Mouse (Mus musculus): ENCODE data around the gene Mmp11. TPM values are rescaled to one million over a fixed set of nuclear protein-coding genes. Genes with fewer than 3 reads are reported as not detected.
A peak's percentile ranks its signal among the peaks of the same experiment; 100 is the strongest.

Mmp11 gene
- polyA plus RNA-seq, 1 experiment from 2014 or later: 33.8 TPM

DNA sequence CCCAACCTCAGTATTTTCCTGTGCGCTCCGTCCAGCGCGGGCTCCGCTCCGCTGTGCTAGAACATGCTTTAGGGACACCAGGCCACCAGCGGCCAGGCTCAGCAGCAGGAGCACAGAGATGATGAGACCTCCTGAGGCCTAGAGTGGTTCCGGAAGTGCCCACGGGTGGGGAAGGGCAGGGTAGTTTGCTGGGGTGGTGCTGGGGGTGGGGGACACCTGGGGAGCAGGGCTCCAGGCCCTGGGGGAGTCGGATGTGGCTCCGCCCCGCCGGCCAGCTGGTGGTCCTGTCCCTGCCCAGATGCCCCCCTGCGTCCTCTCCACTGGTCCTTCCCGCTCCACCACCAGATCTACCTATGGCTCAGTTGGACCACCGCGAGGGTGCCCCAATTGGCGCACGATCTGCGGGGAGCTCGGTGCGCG lies 14.5 kb upstream of the Mmp11 start:
- Histone ChIP-seq H3K27me3 (ENCODE audit: control insufficient read depth, insufficient read depth, low read length) (peaks cover 5% of the 10 kb centered on the region; the same call in 1 of the 2 replicates), H3K36me3 (ENCODE audit: control insufficient read depth, insufficient read depth, low read length) (no peaks in the 10 kb centered on the region), H3K9me3 (replicated peaks; ENCODE audit: control insufficient read depth, low read length) (no peaks in the 10 kb centered on the region), H3K4me2 (ENCODE audit: low read depth, low read length) (peak overlapping the region; percentile 91), H3K9ac (ENCODE audit: low read length) (peak overlapping the region; percentile 71), H3K27ac (ENCODE audit: low read length) (no peak overlapping the region), H3K4me3 (replicated peaks; ENCODE audit: low read length) (peak overlapping the region; percentile 49), H3K4me1 (ENCODE audit: control insufficient read depth, insufficient read depth, low read length) (peaks cover 6% of the 10 kb centered on the region)
- 5% methylated on average over 23 of the region's 23 CpGs for WGBS
- peak; percentile 73 for ATAC-seq (ENCODE audit: insufficient read depth, low FRiP score)

DNA sequence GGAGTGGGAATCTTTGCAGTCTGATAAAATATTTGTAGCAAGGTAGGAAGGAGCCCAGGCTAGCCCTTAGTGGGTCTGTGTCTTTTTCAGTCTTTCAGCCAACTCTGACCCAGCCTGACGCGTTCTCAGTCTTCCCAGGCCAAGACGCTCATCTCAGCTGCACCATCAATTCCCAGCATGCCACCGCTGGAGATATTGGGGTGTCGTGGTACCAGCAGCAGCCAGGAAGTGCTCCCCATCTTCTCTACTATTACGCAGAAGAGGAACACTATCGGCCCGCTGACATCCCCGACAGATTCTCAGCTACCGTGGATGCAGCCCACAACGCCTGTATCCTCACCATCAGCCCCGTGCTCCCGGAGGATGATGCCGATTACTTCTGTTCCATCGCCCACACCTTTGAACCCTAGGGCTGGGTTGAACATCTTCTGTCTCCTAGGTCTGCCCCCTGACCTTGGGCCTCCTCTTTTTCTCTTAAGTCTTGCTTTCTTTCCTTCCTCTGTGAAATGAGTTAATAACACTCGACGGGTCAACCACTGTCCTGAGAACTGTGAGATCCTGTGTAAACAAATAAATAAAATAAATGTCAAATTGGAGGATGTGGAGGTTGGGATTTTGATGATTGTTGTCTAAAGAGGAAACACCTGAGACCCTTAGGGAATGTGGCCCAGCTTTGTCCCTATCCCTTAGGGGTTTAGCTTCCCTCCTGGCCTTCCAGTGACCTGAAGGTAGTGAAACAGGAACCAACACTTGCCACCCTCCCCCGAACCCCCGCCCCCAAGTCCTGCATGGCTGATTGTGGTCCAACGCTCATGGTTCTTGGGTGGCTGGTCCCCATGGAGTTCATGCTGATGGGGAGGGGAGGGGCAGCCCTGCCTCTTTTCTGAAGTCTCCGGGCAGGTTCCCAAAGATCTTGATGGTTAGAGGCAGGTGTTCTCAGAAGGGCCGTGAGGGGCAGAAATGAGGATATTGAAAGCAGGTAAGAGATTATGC lies 13.1 kb upstream of the Mmp11 start:
- no peak overlapping the region for H3K9ac ChIP-seq (ENCODE audit: low read length)
- no peaks in the 10 kb centered on the region for H3K9me3 ChIP-seq (replicated peaks; ENCODE audit: control insufficient read depth, low read length)
- H3K27ac ChIP-seq (ENCODE audit: low read length): no peak overlapping the region
- no peak overlapping the region for H3K4me2 ChIP-seq (ENCODE audit: low read depth, low read length)
- peaks cover 8% of the 10 kb centered on the region for H3K4me1 ChIP-seq (ENCODE audit: control insufficient read depth, insufficient read depth, low read length)
- no peak overlapping the region for H3K4me3 ChIP-seq (replicated peaks; ENCODE audit: low read length)
- H3K27me3 ChIP-seq (ENCODE audit: control insufficient read depth, insufficient read depth, low read length): peaks cover 5% of the 10 kb centered on the region; the same call in 1 of the 2 replicates
- no peak for ATAC-seq (ENCODE audit: insufficient read depth, low FRiP score)
- 80% methylated on average over 22 of the region's 22 CpGs for WGBS
- no peaks in the 10 kb centered on the region for H3K36me3 ChIP-seq (ENCODE audit: control insufficient read depth, insufficient read depth, low read length)

DNA sequence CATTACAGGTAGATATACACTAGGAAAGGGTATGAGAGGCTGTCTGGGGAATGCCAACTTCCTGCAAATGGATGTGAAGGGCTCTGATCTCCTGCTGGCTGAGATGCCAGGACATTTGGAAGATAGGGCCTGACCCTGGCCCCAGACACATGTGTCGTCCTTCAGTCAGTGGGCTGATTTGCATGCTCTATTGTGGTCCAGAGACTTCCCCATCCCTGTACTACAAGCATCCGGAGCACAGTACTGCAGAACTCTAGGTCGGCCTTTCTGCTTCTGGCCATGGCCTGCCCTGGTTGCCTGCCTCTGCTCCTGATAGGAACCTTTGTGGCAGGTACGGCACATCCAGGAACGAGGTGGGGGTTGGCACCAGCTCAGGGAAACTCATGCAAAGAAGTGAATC lies 11.8 kb upstream of the Mmp11 start:
- WGBS: 83% methylated on average over 5 of the region's 5 CpGs

DNA sequence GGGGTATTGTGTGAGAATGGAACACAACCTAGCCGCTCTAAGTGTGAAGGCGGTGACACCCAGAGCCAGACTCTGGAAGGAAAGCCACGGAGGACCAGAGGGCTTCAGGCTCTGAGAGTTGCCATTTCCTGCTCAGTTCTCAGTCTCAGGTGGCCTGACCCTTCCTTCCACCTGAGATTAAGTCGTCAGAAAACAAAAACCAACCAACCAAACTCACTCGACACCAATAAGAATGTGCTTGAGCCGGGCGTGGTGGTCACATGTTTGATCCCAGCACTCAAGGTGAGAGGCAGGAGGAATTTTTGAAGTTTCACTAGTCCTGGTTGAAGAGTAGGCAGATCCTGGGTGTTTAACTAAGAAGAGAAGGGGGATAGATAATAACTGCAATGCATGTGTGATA lies 9.6 kb upstream of the Mmp11 start:
- H3K4me1 ChIP-seq (ENCODE audit: control insufficient read depth, insufficient read depth, low read length): peaks cover 11% of the 10 kb centered on the region
- WGBS: 69% methylated on average over 7 of the region's 7 CpGs
- no peak for ATAC-seq (ENCODE audit: insufficient read depth, low FRiP score)
- no peak overlapping the region for H3K4me3 ChIP-seq (replicated peaks; ENCODE audit: low read length)
- no peaks in the 10 kb centered on the region for H3K27me3 ChIP-seq (ENCODE audit: control insufficient read depth, insufficient read depth, low read length)
- H3K9ac ChIP-seq (ENCODE audit: low read length): no peak overlapping the region
- H3K27ac ChIP-seq (ENCODE audit: low read length): no peak overlapping the region
- no peaks in the 10 kb centered on the region for H3K36me3 ChIP-seq (ENCODE audit: control insufficient read depth, insufficient read depth, low read length)
- H3K9me3 ChIP-seq (replicated peaks; ENCODE audit: control insufficient read depth, low read length): no peaks in the 10 kb centered on the region
- no peak overlapping the region for H3K4me2 ChIP-seq (ENCODE audit: low read depth, low read length)

More for the DNA sequence above, 11.8 kb upstream of the Mmp11 start:
- peaks cover 13% of the 10 kb centered on the region for H3K4me1 ChIP-seq (ENCODE audit: control insufficient read depth, insufficient read depth, low read length)
- no peaks in the 10 kb centered on the region for H3K9me3 ChIP-seq (replicated peaks; ENCODE audit: control insufficient read depth, low read length)
- no peak overlapping the region for H3K4me3 ChIP-seq (replicated peaks; ENCODE audit: low read length)
- H3K9ac ChIP-seq (ENCODE audit: low read length): no peak overlapping the region
- no peak for ATAC-seq (ENCODE audit: insufficient read depth, low FRiP score)
- H3K27me3 ChIP-seq (ENCODE audit: control insufficient read depth, insufficient read depth, low read length): peaks cover 3% of the 10 kb centered on the region; the same call in 1 of the 2 replicates
- no peak overlapping the region for H3K4me2 ChIP-seq (ENCODE audit: low read depth, low read length)
- no peaks in the 10 kb centered on the region for H3K36me3 ChIP-seq (ENCODE audit: control insufficient read depth, insufficient read depth, low read length)
- H3K27ac ChIP-seq (ENCODE audit: low read length): no peak overlapping the region

DNA sequence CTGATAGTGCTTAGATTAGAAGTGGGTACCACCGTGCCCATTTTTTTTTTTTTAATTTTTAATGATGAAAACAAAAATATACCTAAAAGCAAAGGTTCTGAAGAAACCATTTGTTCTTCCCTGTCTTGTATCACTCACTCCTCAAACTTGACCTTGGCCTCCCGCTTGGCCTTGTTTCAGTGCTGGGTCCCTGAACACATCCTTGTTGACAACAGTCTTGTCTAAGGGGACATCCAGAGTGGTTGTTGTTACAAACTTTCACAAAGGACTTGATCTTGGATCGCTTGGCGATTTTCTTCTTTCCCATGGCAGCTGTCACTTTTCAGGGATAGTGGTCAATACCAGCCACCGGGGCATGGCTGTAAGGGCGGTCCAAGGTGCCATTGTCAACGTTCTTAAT lies 8.9 kb upstream of the Mmp11 start:
- Histone ChIP-seq H3K9ac (ENCODE audit: low read length) (no peak overlapping the region), H3K4me1 (ENCODE audit: control insufficient read depth, insufficient read depth, low read length) (peaks cover 7% of the 10 kb centered on the region), H3K4me2 (ENCODE audit: low read depth, low read length) (no peak overlapping the region), H3K27ac (ENCODE audit: low read length) (no peak overlapping the region), H3K9me3 (replicated peaks; ENCODE audit: control insufficient read depth, low read length) (no peaks in the 10 kb centered on the region), H3K27me3 (ENCODE audit: control insufficient read depth, insufficient read depth, low read length) (no peaks in the 10 kb centered on the region), H3K4me3 (replicated peaks; ENCODE audit: low read length) (no peak overlapping the region), H3K36me3 (ENCODE audit: control insufficient read depth, insufficient read depth, low read length) (no peaks in the 10 kb centered on the region)
- 95% methylated on average over 7 of the region's 7 CpGs for whole genome bisulfite sequencing
- ATAC-seq (ENCODE audit: insufficient read depth, low FRiP score): no peak

DNA sequence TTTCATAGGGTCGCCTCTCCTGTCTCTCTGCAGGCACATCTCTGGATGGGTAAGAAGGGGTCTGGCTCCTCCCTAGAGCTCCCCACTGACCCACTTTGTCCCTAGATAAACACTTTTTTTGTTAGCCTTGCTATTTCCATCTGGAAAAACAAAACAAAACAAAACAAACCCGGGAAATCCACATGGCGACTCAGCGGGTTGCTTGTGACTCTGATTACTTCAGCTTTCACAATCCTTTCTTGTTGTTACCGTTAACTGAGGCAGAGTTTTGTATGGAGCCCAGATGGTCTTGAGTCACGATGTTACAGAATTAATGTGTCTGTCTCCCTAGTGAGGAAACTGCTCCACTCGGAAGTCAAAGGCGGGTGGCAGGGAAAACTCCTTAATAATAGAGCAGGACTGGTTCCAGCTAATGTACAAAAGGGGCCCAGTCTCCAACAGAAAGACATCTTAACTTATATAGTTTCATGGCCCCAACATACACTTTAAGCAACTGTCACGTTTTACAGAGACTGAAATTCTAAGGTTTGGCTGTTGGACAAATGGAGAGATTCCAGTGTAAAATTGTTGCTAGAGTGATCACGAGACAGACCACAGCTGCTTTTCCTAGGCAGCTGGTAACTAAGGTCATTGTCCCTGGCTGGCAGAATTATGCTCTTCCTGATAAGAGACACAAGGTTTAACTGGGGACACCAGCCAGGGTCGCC lies 7.9 kb upstream of the Mmp11 start:
- no peaks in the 10 kb centered on the region for H3K27me3 ChIP-seq (ENCODE audit: control insufficient read depth, insufficient read depth, low read length)
- peaks cover 7% of the 10 kb centered on the region for H3K4me1 ChIP-seq (ENCODE audit: control insufficient read depth, insufficient read depth, low read length)
- no peak overlapping the region for H3K4me3 ChIP-seq (replicated peaks; ENCODE audit: low read length)
- no peaks in the 10 kb centered on the region for H3K36me3 ChIP-seq (ENCODE audit: control insufficient read depth, insufficient read depth, low read length)
- 0 out of 2 replicates have a peak overlapping the region, but pooled peaks have one; percentile 6 for H3K4me2 ChIP-seq (ENCODE audit: low read depth, low read length)
- H3K27ac ChIP-seq (ENCODE audit: low read length): peak overlapping the region; percentile 73
- no peak for ATAC-seq (ENCODE audit: insufficient read depth, low FRiP score)
- no peak overlapping the region for H3K9ac ChIP-seq (ENCODE audit: low read length)
- H3K9me3 ChIP-seq (replicated peaks; ENCODE audit: control insufficient read depth, low read length): no peaks in the 10 kb centered on the region
- 26% methylated on average over 11 of the region's 11 CpGs for WGBS

DNA sequence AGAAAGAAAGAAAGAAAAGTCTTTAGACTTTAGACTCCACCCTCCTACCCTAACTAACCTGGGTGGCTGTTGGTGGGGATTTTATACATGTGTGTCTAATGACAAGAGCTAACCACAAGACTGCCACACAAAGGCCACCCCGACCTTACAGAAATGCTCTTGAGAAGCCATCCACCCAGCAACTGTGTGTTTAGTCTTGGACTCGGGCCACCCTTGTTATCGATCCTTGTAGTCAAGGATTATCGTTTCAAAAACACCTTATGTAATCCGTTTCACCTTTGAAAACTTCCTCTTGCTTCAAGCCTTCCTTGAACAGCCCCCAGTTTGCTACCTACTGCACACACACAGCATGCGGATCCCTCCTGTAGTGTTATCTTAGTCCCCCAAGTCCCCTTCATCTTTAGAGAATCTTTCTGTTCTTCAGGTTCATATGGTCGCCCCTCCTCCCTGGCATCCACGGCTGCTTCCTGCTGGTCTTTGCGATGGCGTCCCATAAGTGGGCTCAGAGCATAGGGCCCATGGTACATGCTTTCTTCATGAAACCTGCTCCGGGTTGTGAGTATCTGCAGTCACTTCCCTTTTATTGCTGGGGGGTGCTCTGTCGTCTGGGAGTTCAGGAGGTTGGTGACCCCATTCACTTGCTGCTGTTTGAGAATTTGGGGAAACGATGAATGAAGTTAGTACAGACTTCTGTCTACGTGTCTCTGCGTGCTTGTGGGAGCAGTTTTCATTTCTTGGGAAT lies 6.6 kb upstream of the Mmp11 start, which contains the start of gene Vpreb3:
Gene Vpreb3 (plus strand): TSS at position 322 of the 742 bp plus-strand sequence.
- 74% methylated on average over 15 of the region's 15 CpGs for WGBS
- ATAC-seq (ENCODE audit: insufficient read depth, low FRiP score): no peak
- Histone ChIP-seq H3K9me3 (replicated peaks; ENCODE audit: control insufficient read depth, low read length) (no peaks in the 10 kb centered on the region), H3K4me1 (ENCODE audit: control insufficient read depth, insufficient read depth, low read length) (peaks cover 7% of the 10 kb centered on the region), H3K36me3 (ENCODE audit: control insufficient read depth, insufficient read depth, low read length) (no peaks in the 10 kb centered on the region), H3K27ac (ENCODE audit: low read length) (peak within 1 kb of the TSS; percentile 73), H3K4me3 (replicated peaks; ENCODE audit: low read length) (no peak within 1 kb of the TSS), H3K27me3 (ENCODE audit: control insufficient read depth, insufficient read depth, low read length) (no peaks in the 10 kb centered on the region), H3K4me2 (ENCODE audit: low read depth, low read length) (0 out of 2 replicates have a peak within 1 kb of the TSS, but pooled peaks have one; percentile 6), H3K9ac (ENCODE audit: low read length) (no peak within 1 kb of the TSS)

DNA sequence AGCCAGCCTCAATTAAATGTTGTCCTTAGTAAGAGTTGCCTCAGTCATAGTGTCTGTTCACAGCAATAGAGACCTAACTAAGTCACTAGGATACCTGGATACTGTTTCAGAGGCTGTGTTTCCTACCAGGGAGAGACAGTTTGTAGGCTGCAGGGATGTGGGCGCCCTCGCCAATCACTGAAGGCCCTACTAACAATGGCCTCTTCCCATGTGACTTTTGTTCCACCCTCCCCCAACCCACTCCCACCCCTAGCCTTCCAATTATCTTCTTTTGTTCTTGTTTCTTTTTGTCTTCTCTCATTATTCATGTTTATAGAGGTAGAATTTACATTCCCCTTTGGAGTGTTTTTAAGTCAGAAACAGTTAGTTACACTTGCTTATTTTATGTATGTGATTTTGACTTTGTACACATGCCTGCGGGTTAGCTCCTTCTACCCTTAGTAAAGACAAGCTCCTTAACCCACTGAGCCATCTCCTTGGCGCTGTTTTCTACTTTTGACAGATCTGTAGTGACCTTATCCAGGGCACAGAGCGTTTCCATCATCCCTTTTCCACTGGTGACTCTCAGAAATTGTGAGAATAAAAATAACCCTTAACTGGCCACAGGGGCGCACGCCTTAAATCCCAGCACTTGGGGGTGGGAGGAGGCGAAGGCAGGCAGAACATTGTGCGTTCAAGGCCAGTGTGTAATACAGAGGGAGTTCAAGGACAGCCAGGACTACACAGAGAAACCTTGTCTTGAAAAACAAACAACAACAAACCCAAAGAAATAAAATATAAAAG lies 4.9 kb upstream of the Mmp11 start:
- H3K4me2 ChIP-seq (ENCODE audit: low read depth, low read length): no peak overlapping the region
- H3K36me3 ChIP-seq (ENCODE audit: control insufficient read depth, insufficient read depth, low read length): no peaks in the 10 kb centered on the region
- H3K9ac ChIP-seq (ENCODE audit: low read length): no peak overlapping the region
- H3K27ac ChIP-seq (ENCODE audit: low read length): no peak overlapping the region
- H3K27me3 ChIP-seq (ENCODE audit: control insufficient read depth, insufficient read depth, low read length): no peaks in the 10 kb centered on the region
- peaks cover 7% of the 10 kb centered on the region for H3K4me1 ChIP-seq (ENCODE audit: control insufficient read depth, insufficient read depth, low read length)
- H3K4me3 ChIP-seq (replicated peaks; ENCODE audit: low read length): no peak overlapping the region
- WGBS: 74% methylated on average over 9 of the region's 9 CpGs
- ATAC-seq (ENCODE audit: insufficient read depth, low FRiP score): no peak
- H3K9me3 ChIP-seq (replicated peaks; ENCODE audit: control insufficient read depth, low read length): no peaks in the 10 kb centered on the region
